Mouse (Mus musculus) lung, adult 2 months (tissue): ENCODE results near the gene Ywhah. TPM values are rescaled to one million over a fixed set of nuclear protein-coding genes. Genes with fewer than 3 reads are reported as not detected.

ENCODE experiments used
- DNase-seq: peaks from one replicate; pipeline ENCODE4 v3.0.0; 2022
- H3K4me1 ChIP-seq: fragments of 200-500 bp; 2 replicates; pipeline ENCODE4 v1.6.1; 2011; ENCODE audit warnings: low read length; ENCODE audit not compliant: control insufficient read depth, insufficient read depth
- H3K4me3 ChIP-seq: fragments of 200-500 bp; replicated peaks from 2 replicates; pipeline ENCODE3; 2011; ENCODE audit warnings: low read depth, mild to moderate bottlenecking, control low read depth, low read length; ENCODE audit errors: extremely low read depth
- CTCF ChIP-seq: fragments of 200-500 bp; IDR thresholded peaks from 2 replicates; pipeline ENCODE4 v1.5.1; 2011; ENCODE audit warnings: mild to moderate bottlenecking, low read length, control low read depth; ENCODE audit not compliant: insufficient read depth
- POLR2A ChIP-seq: fragments of 200-500 bp; IDR thresholded peaks from 2 replicates; pipeline ENCODE4 v1.6.1; 2011; ENCODE audit warnings: low read depth, mild to moderate bottlenecking, control low read depth, low read length, borderline replicate concordance; ENCODE audit errors: extremely low read depth
- WGBS: fragments of 180-500 bp; shearing (Covaris S2); methylation state at CpG from one replicate; pipeline ENCODE4 v1.1.7; 2018; 5-methylcytosine and 5-hydroxymethylcytosine counted together
- polyA plus RNA-seq: library from polyadenylated mRNA; depleted of rRNA; stranded (reverse); fragments of >200 nt; gene quantifications from 2 replicates; pipeline ENCODE4 v1.2.3, GENCODE M21; 2012

Gene Ywhah
- polyA plus RNA-seq, 1 experiment: 136 TPM

DNA sequence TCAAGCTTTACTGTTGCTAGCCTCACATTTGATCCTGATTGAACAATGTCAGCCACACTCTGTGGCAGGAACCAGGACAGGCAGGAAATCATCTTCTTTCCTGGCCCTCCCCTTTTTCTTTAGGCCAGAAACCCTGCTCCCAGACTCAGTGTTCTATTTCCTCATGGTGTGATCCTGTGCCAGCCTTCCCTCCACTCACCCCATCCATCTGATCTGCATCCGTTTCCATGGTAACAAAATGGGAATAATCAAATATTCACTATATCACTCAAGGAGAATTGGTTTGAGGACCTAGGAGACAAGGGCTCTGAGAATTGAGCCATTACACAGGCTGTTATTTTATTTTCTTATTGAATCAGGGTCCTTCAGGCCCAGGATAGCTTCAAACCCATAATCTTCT, 22.1 kb upstream of the Ywhah start:
- TF ChIP-seq CTCF (no peak), POLR2A (no peak)
- Histone ChIP-seq H3K4me1 (no peaks in the 10 kb centered on the region), H3K4me3 (no peak overlapping the region)
- no peak for DNase-seq
- 70% methylated on average over 1 of the region's 1 CpGs for WGBS

DNA sequence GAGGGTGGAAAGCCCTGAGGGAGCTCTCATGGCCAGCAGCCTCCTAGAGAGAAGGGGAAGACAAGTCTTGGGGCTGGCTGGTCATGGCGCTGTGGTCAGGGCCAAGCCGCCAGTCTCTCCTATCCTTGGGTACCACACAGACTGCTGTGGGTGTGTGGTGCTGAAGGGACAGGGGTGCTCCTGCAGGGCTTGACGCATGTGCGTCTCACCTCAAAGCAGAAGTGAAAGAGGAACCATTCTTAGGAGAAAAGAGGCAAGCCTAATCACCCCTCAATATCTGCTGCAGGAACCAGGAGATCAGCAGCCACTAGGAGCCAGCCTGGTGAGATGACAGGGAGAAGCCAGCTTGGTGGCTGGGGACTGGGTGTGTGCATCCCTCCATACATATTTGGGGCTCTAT, 20.9 kb upstream of the Ywhah start:
- 32% methylated on average over 4 of the region's 4 CpGs for whole genome bisulfite sequencing
- TF ChIP-seq POLR2A: no peak
- no peak for TF ChIP-seq CTCF
- Histone ChIP-seq H3K4me3 (no peak overlapping the region), H3K4me1 (no peaks in the 10 kb centered on the region)
- no peak for DNase-seq

DNA sequence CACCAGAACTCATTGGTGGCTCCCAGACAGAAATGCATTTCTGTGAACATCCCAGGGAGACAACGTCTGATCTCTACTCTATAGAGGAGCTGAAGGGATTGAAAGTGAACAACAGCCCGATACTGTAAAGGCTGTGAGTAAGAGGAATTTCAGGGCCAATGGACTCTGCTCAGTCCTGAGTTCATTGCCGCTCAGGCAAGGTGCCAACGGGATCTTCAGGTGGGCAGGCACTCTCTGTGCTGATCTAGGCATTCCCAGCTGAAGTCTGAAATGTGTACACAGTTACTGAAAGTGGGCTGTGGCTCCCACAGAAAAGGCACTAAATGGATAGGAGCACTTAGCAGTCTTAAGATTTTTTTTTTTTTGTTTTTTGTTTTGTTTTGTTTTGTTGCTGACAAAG, 19.8 kb upstream of the Ywhah start:
- TF ChIP-seq POLR2A (no peak), CTCF (no peak)
- WGBS: 69% methylated on average over 4 of the region's 4 CpGs
- no peaks in the 10 kb centered on the region for H3K4me1 ChIP-seq

DNA sequence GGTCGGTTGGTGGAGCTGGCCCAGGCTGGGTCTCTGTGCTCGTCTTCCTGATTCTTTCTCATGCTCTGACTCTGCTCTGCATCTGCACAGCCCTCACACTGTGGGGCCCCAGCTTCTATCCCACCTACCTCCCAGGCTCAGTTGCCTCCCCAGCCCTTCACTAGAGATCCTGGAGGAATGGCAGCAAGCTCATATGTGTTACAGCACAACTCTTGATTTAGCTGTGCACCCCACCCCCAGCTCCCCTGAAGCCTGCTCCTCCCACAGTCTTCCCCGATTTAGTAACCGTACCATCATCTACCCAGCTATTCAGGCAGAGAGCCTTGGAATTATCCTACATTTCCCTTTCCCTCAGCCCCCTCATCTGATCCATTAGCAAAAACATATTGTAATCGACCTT, 17.5 kb upstream of the Ywhah start:
- no peak overlapping the region for H3K4me3 ChIP-seq
- TF ChIP-seq POLR2A (no peak), CTCF (no peak)
- DNase-seq: no peak
- 78% methylated on average over 5 of the region's 5 CpGs for WGBS
- H3K4me1 ChIP-seq: no peaks in the 10 kb centered on the region

More for the DNA sequence above, 19.8 kb upstream of the Ywhah start:
- DNase-seq: no peak
- H3K4me3 ChIP-seq: no peak overlapping the region

DNA sequence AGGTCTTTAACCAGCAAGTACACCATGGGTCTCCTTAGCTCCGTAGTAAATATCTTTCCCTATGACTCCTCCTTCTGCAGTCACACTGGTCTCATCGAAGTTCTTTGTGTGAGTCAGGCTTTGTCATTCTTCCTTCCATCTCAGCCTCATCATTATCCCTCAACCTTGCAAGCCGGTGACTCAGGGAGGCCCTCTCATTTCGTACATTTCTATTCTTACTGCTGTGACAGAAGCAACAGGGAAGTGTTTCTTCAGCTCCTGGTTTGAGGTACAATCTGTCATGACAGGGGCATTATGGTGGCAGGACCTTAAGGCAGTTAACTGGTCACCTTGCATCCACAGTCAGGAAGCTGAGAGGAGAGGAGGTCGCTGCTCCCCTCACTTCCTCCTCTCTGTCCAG, 15.8 kb upstream of the Ywhah start:
- DNase-seq: no peak

DNA sequence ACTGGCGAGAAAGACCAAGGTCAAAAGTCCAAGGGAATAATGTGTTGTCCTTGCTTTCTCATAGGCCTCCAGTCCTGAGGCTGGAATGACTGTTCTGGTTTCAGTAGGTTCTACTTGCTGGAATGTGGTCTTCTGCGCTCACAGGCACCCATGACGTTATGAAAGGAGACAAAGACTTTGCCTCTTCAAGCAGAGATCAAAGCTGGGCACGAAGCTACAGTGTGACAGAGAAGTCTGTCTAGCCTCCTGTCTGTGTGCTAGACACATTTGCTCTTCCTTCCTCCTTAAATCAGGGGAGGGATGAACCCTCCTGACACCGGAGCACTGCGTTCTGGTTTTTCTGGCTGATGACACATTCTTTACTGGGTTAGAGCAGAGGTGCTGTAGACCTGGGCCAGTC, 15.1 kb upstream of the Ywhah start:
- TF ChIP-seq POLR2A (no peak), CTCF (no peak)
- Histone ChIP-seq H3K4me1 (no peaks in the 10 kb centered on the region), H3K4me3 (no peak overlapping the region)
- 61% methylated on average over 6 of the region's 6 CpGs for WGBS
- DNase-seq: no peak

More for the DNA sequence above, 15.8 kb upstream of the Ywhah start:
- H3K4me3 ChIP-seq: no peak overlapping the region
- H3K4me1 ChIP-seq: no peaks in the 10 kb centered on the region
- TF ChIP-seq CTCF (no peak), POLR2A (no peak)
- 81% methylated on average over 5 of the region's 5 CpGs for whole genome bisulfite sequencing

DNA sequence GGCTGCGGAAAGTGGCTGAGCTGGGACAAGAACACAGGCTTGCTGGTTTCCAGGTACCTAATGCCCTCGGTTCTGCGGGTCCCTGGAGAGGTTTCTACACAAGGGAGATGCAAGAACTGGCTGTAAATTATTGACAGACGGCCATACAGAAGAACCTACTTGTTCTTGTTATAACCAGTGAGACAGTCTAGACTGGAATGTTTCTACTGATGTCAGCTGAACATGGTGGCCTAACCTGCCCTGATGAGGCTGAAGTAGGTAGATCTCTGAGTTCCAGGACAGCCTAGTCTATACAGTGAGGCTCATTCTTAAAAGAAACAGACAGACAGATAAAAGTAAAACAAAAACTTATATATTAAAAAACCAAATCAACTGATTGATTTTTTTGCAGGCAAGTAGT, 14.5 kb upstream of the Ywhah start:
- H3K4me1 ChIP-seq: no peaks in the 10 kb centered on the region
- TF ChIP-seq POLR2A (no peak), CTCF (no peak)
- DNase-seq: no peak
- H3K4me3 ChIP-seq: no peak overlapping the region
- WGBS: 75% methylated on average over 4 of the region's 4 CpGs

DNA sequence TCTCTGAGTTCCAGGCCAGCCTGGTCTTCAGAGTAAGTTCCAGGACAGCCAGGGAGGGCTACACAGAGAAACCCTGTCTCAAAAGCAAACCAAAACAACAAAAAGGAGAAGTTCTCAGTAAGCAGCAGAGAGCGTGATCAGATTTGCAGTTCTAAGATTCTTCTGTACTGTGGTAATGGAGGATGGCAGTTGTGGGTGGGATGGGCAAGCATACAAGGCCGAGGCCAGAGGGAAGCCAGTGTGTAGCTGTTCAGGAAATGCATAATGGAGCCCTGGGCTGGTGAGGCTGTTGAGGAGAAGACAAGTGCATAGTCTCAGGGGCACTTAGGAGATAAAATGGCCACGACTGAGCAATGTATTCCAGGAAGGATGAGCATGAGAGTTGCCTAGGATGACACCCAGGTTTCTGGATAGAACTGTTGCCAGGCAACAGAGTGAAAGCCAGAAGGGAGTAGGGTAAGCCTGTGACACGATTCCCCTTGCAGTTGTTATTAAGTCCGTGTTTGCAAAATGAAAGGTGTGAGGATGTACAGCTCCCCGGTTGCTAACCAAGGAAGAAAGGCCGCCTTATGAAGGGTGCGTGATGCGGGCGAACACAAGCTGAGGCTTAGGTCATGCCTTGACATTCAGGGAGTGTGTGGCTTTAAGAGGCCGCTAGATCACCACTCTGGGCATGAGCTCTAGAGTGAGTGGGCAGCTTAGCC, 13.0 kb upstream of the Ywhah start:
- WGBS: 70% methylated on average over 11 of the region's 11 CpGs
- no peak for DNase-seq
- no peak for TF ChIP-seq CTCF
- TF ChIP-seq POLR2A: no peak
- no peak overlapping the region for H3K4me3 ChIP-seq
- no peaks in the 10 kb centered on the region for H3K4me1 ChIP-seq

DNA sequence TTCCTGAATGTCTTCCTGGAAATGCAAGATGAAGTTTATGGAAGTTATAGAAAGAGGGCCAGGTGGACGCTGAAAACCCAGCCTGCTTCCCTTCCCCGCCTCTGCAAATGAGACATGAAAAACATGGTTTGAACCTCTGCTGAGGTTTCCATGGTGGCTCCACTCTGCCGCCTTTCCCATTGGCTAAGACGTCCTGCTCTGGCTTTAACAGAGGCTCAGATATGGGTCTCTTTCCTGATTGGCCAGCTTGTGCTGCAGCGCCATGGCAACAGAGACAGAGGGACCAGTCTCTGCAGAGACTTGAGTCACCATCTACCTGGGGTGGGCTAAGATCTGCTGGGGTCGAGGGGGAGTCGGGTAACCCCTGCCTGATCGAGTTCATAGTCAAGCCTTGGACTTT, 11.9 kb upstream of the Ywhah start:
- DNase-seq: no peak
- Histone ChIP-seq H3K4me1 (no peaks in the 10 kb centered on the region), H3K4me3 (no peak overlapping the region)
- no peak for TF ChIP-seq POLR2A
- TF ChIP-seq CTCF: no peak
- 49% methylated on average over 8 of the region's 8 CpGs for WGBS

DNA sequence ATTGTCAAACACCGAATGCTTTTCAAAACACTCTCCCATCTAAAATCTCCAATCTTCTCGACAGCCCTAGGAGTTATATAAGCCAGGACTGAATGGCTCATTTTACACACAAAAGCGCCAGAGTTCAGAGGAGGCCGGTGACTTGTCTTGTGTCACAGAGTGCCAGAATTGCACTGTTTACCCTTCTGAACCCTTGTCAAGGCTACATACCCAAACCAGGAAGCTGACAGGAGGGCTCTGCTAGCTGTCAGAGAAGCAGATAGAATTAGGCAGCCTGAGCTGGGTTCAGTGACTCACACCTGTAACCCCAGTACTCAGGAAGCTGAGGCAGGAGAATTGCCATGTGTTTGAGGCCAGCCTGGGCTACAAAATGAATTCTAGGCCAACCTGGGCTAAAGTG, 11.2 kb upstream of the Ywhah start:
- 73% methylated on average over 4 of the region's 4 CpGs for WGBS
- DNase-seq: no peak
- no peaks in the 10 kb centered on the region for H3K4me1 ChIP-seq
- no peak for TF ChIP-seq POLR2A
- no peak for TF ChIP-seq CTCF
- H3K4me3 ChIP-seq: no peak overlapping the region
